Mouse (Mus musculus): Measurements from ENCODE around the gene Fosb. TPM values are rescaled to one million over a fixed set of nuclear protein-coding genes. Genes with fewer than 3 reads are reported as not detected.
"Not testable (repeated sequence)": the region's sequence is repeated elsewhere in the genome, so short reads cannot be mapped to it uniquely, and the experiment has no call there.

Gene Fosb
- polyA plus RNA-seq, 1 experiment from 2014 or later, result not detected

GRCm38 (mm10) chr7:19281680-19282304, 28.1 kb downstream of the Fosb start:
- peaks cover 76% of the 10 kb centered on the region for H3K27me3 ChIP-seq (replicated peaks; ENCODE audit: low read depth, poor library complexity, severe bottlenecking)
- DNase-seq (ENCODE audit: low spot score), result peak; percentile 29
- not testable (repeated sequence) for H3K9me3 ChIP-seq; H3K27ac ChIP-seq (replicated peaks); H3K36me3 ChIP-seq (replicated peaks)
- H3K4me1 ChIP-seq, result peaks cover 28% of the 10 kb centered on the region
- H3K4me3 ChIP-seq, result peak overlapping the region; percentile 82
- 38% methylated on average over 6 of the region's 6 CpGs for WGBS

DNA sequence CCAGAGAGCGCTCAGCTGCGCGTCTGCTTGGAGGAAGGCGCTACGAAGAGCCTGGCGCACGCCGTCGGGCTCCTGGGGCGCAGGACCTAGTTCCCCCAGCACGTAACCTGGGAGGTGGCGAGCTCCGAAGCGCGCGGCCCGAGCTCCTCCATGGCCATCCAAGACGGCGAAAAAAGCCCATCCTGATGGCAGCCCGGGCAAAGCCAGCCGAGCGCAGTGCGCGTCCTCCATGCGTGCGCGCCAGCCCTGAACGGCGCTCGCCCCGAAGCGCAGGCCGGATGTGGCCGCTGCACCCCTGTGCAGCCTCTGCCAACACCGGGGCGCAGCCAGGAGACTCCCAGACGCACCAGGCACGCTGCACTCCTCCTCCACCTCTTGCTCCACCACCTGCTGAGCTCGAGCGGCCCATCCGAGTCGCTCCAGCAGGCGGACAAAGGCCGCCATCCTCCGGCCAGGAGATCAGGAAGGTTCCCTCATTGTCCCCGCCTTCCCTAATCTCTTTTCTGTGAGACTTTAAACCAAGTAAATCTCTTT, 30.2 kb downstream of the Fosb start, which contains the start of gene Ppm1n:
Gene Ppm1n, minus strand, starts transcription at position 484 of the 534 bp plus-strand sequence.
- under 1% methylated on average over 46 of the region's 46 CpGs for whole genome bisulfite sequencing
- DNase-seq (ENCODE audit: low spot score), result peak; percentile 56
- Histone ChIP-seq H3K4me1 (peaks cover 28% of the 10 kb centered on the region), H3K36me3 (replicated peaks) (no peaks in the 10 kb centered on the region), H3K27ac (replicated peaks) (no peak within 1 kb of the TSS), H3K27me3 (replicated peaks; ENCODE audit: low read depth, poor library complexity, severe bottlenecking) (peaks cover 81% of the 10 kb centered on the region), H3K4me3 (peak within 1 kb of the TSS; percentile 51), H3K9me3 (no peaks in the 10 kb centered on the region)

- Histone ChIP-seq H3K27me3 (replicated peaks; ENCODE audit: low read depth, poor library complexity, severe bottlenecking) (peaks cover 75% of the 10 kb centered on the region), H3K36me3 (replicated peaks) (no peaks in the 10 kb centered on the region), H3K4me1 (peaks cover 28% of the 10 kb centered on the region), H3K27ac (replicated peaks) (no peak overlapping the region), H3K9me3 (no peaks in the 10 kb centered on the region), H3K4me3 (peak overlapping the region; percentile 51)
- DNase-seq (ENCODE audit: low spot score), result peak; percentile 41
- WGBS, result 2% methylated on average over 34 of the region's 34 CpGs
Measured at GRCm38 (mm10) chr7:19279052-19279451, 30.8 kb downstream of the Fosb start.

DNA sequence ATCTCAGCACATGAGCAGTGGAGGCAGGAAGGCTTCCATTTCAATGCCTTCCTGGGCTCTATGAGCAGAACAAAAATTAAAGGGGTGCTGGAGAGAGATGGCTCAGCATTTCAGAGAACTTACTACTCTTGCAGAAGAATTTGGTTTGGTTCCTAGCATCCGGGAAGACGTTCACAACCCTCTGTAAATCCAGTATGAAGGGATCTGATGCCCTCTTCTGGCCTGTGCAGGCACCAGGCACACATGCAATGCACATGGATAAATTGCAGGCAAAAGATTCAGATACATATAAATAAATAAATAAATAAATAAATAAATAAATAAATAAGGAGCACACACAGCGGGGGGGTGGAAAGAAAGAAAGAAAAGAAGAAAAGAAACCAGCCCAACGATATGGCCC, 33.6 kb downstream of the Fosb start:
- Histone ChIP-seq H3K27me3 (replicated peaks; ENCODE audit: low read depth, poor library complexity, severe bottlenecking) (peaks cover 49% of the 10 kb centered on the region), H3K36me3 (replicated peaks) (no peaks in the 10 kb centered on the region)

DNA sequence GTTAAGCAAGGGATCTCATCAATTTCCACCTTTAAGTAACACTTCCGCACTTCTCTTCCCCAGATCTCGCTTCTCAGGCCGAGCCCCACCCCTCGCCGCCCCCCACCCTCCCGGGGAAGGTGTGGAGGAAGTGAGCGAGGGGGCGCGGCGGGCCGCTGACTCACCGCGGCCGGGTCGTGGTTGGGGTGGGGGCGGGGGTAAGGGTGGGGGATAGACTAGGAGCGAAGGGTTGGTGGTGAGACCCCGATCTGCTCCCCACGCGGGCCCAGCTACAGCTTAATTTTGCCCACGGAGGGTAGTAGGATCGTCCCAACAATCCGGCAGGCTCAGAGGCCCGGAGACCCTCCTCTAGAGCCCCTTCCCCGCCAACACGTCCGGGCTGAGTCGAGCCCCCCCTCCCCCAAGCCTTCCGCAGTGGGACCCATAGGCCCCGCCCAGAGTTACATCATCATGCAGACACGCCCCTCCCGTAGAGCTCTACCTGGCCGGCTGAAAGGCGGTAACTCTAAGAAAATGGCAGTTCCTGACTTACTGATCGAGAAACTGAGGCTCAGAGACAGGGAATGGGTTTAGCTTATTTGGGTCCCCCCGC, 37.6 kb downstream of the Fosb start:
- Histone ChIP-seq H3K27me3 (replicated peaks; ENCODE audit: low read depth, poor library complexity, severe bottlenecking) (peaks cover 10% of the 10 kb centered on the region), H3K4me1 (peaks cover 29% of the 10 kb centered on the region), H3K36me3 (replicated peaks) (peaks cover 12% of the 10 kb centered on the region), H3K4me3 (peak overlapping the region; percentile 75), H3K27ac (replicated peaks) (peak overlapping the region; percentile 90), H3K9me3 (no peaks in the 10 kb centered on the region)
- peak; percentile 89 for DNase-seq (ENCODE audit: low spot score)
- under 1% methylated on average over 36 of the region's 36 CpGs for WGBS

More for the DNA sequence above, 33.6 kb downstream of the Fosb start:
- no peaks in the 10 kb centered on the region for H3K9me3 ChIP-seq
- DNase-seq (ENCODE audit: low spot score), result no peak
- peaks cover 17% of the 10 kb centered on the region for H3K4me1 ChIP-seq
- WGBS, result 48% methylated on average over 4 of the region's 4 CpGs
- no peak overlapping the region for H3K27ac ChIP-seq (replicated peaks)
- H3K4me3 ChIP-seq, result no peak overlapping the region

DNA sequence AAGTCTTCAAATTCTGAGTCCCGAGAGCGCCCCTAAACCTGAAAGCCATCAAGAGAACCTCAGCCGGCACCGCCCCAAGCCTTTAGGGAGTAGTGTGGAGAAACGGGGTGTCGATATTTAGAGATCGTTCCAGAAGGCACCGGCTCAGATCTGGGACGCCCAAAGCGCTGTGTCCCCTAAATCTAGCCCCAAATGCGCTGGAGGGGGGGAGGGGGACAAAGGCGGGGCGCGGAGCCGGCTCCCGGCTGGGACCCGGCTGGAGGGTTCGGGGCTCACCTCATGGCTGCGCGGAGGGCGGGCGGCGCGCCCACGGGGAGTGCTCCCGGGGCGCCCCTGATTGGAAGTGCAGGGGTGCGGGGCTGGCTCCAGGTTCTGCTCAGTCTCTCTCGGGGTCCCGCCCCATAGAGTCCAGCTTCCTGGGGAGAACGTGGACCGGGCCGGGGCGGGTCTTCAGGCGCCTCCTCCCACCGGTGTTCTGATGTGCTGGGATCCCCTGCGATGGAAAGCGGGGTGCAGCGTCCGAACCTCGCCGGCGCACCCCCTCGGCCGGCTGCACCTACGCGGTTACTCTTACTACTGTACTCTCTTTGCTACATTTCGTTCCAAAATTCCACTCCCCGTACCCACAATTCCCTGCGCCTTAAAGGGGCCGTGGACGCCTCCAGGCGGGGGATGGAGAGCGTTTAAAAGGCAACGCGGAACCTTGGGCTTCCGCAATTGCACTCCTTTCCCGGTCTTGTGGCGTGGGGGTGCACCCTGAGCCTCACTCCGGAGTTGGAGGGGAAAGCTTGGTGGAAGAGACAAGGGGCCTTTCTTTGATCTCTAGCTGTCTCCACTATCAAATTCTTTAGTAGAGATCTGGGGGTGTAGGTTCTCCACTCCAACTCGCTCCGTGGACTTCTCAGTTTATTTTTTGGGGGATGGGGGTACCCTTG, 38.3 kb downstream of the Fosb start, which contains the start of gene Vasp:
Gene Vasp, minus strand, starts transcription at position 580 of the 935 bp plus-strand sequence.
- peak; percentile 86 for DNase-seq (ENCODE audit: low spot score)
- peak within 1 kb of the TSS; percentile 75 for H3K4me3 ChIP-seq
- H3K4me1 ChIP-seq, result peaks cover 37% of the 10 kb centered on the region
- WGBS, result under 1% methylated on average over 62 of the region's 62 CpGs
- H3K27me3 ChIP-seq (replicated peaks; ENCODE audit: low read depth, poor library complexity, severe bottlenecking), result 0 out of 2 replicates have a peak, but pooled peaks cover 4% of the 10 kb centered on the region
- peak within 1 kb of the TSS; percentile 90 for H3K27ac ChIP-seq (replicated peaks)
- peaks cover 18% of the 10 kb centered on the region for H3K36me3 ChIP-seq (replicated peaks)
- no peaks in the 10 kb centered on the region for H3K9me3 ChIP-seq

- Histone ChIP-seq H3K9me3 (no peaks in the 10 kb centered on the region), H3K27ac (replicated peaks) (peak overlapping the region; percentile 90), H3K4me1 (peaks cover 45% of the 10 kb centered on the region), H3K27me3 (replicated peaks; ENCODE audit: low read depth, poor library complexity, severe bottlenecking) (0 out of 2 replicates have a peak, but pooled peaks cover 4% of the 10 kb centered on the region), H3K36me3 (replicated peaks) (peaks cover 27% of the 10 kb centered on the region), H3K4me3 (peak overlapping the region; percentile 75)
- DNase-seq (ENCODE audit: low spot score), result peak; percentile 60
- WGBS, result under 1% methylated on average over 21 of the region's 21 CpGs
Measured at GRCm38 (mm10) chr7:19270509-19271237, 39.2 kb downstream of the Fosb start.

GRCm38 (mm10) chr7:19269721-19270441, 40.0 kb downstream of the Fosb start:
- H3K27ac ChIP-seq (replicated peaks), result peak overlapping the region; percentile 90
- WGBS, result under 1% methylated on average over 19 of the region's 19 CpGs
- peak; percentile 78 for DNase-seq (ENCODE audit: low spot score)
- H3K36me3 ChIP-seq (replicated peaks), result peaks cover 34% of the 10 kb centered on the region
- H3K4me3 ChIP-seq, result peak overlapping the region; percentile 75
- H3K27me3 ChIP-seq (replicated peaks; ENCODE audit: low read depth, poor library complexity, severe bottlenecking), result 0 out of 2 replicates have a peak, but pooled peaks cover 1% of the 10 kb centered on the region
- peaks cover 46% of the 10 kb centered on the region for H3K4me1 ChIP-seq
- no peaks in the 10 kb centered on the region for H3K9me3 ChIP-seq

DNA sequence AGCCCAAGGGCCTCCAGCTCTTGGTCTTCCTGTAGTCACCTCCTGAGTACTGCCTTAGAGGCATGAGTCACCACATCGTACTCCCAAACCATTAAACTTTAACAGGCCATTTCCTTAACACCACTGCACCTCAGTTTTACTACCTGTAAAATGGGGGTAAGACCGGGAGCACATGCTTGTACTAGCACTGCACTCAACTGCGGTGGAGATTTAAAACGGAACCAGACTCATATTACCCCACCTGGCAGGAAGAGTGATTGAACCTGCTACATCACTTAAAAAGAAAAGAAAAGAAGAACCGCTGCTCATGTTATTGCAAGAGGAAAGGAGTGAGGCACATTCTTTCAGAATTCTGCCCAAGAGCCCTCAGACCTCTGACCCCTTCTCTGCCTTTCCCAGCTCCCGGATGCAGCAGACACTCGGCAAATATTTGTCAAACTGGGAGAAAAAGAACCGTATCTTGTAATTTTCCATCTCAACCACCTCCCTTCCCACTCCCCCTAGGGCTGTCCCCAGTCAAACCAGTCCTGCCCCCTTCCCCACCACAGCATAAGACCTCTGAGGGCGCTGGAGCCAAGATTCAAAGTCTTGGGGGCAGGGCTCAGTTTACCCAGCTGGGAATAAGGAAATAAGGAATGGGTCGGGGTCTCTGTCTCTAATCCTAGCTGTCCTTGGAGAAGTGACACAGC, 40.7 kb downstream of the Fosb start:
- DNase-seq (ENCODE audit: low spot score), result peak; percentile 21
- peak overlapping the region; percentile 75 for H3K4me3 ChIP-seq
- 39% methylated on average over 10 of the region's 10 CpGs for WGBS
- H3K27ac ChIP-seq (replicated peaks), result peak overlapping the region; percentile 90
- H3K36me3 ChIP-seq (replicated peaks), result peaks cover 42% of the 10 kb centered on the region
- H3K4me1 ChIP-seq, result peaks cover 46% of the 10 kb centered on the region
- H3K27me3 ChIP-seq (replicated peaks; ENCODE audit: low read depth, poor library complexity, severe bottlenecking), result no peaks in the 10 kb centered on the region
- no peaks in the 10 kb centered on the region for H3K9me3 ChIP-seq

DNA sequence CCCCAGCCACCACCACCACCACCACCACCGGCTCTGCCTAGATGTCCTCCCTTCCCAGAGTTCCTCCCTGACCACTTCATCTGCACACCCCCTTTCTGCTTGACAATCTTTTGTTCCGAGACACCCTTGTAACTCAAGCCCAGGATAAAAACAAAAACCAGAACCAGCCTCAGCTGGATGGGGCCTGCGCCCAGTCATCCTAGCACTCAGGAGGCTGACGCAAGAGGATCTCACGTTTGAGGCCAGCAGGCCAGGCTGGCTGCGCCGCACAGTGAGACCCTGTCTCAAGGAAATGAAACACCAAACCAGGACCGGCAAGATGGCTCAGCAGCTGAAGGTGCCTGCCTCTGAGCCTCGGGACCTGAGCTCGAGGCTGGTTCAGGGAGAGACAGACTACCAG, 42.8 kb downstream of the Fosb start:
- Histone ChIP-seq H3K4me3 (no peak overlapping the region), H3K9me3 (no peaks in the 10 kb centered on the region), H3K27ac (replicated peaks) (no peak overlapping the region), H3K4me1 (peaks cover 40% of the 10 kb centered on the region), H3K36me3 (replicated peaks) (peaks cover 63% of the 10 kb centered on the region), H3K27me3 (replicated peaks; ENCODE audit: low read depth, poor library complexity, severe bottlenecking) (no peaks in the 10 kb centered on the region)
- no peak for DNase-seq (ENCODE audit: low spot score)
- WGBS, result 75% methylated on average over 10 of the region's 10 CpGs

Data from embryonic facial prominence, embryonic 10.5 days (tissue).